Mouse (Mus musculus): ENCODE measurements around the gene Tceanc. TPM values are rescaled to one million over a fixed set of nuclear protein-coding genes. Genes with fewer than 3 reads are reported as not detected.

Tceanc gene
- polyA plus RNA-seq (2015; fragmentation: Nextera tagmentation; extraction: Ambion mirVana), result 7.6 and 9.1 TPM in 2 replicates

GRCm38 (mm10) chrX:166518345-166518744 is at the start of gene Tceanc:
TSS of gene Tceanc (minus strand) at chrX:166518567.
- no peaks in the 10 kb centered on the region for H3K27me3 ChIP-seq (ENCODE audit: control insufficient read depth, insufficient read depth, low read depth, low read length)
- no peak within 1 kb of the TSS for H3K9ac ChIP-seq (ENCODE audit: low read length)
- H3K9me3 ChIP-seq (ENCODE audit: control insufficient read depth, low read length), result no peaks in the 10 kb centered on the region
- no peaks in the 10 kb centered on the region for H3K4me1 ChIP-seq (replicated peaks; ENCODE audit: control insufficient read depth, insufficient read depth, low read length)
- peak; percentile 7; the same call in 1 of the 2 replicates for ATAC-seq (ENCODE audit: low read depth)
- WGBS, result 40% methylated on average over 16 of the region's 16 CpGs
- H3K4me3 ChIP-seq (ENCODE audit: low read length), result no peak within 1 kb of the TSS
- H3K27ac ChIP-seq (ENCODE audit: low read length), result no peak within 1 kb of the TSS
- no peak within 1 kb of the TSS for H3K4me2 ChIP-seq (ENCODE audit: low read depth, low read length)
- H3K36me3 ChIP-seq (ENCODE audit: control insufficient read depth, insufficient read depth, low read length), result no peaks in the 10 kb centered on the region

DNA sequence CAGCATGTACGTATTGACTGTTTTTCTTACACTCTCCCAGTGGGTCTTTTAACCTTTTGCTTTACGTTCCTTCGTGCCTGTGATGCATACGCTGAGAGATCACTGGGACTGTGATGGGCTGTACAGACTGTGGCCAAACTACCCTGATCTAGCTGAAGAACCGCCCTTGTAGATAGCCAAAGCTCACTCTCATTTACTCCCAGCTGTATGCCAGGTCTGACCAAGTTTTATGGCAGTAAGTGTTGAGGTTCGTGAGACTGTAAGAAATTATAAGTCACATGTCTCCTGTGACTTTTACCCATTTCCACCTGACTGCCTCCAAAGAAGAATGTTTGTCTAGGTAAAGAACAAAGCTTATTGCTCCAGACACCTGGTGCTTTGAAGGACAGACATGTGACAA is 47.6 kb upstream of the Tceanc start:
- no peak overlapping the region for H3K27ac ChIP-seq (ENCODE audit: low read length)
- no peaks in the 10 kb centered on the region for H3K36me3 ChIP-seq (ENCODE audit: control insufficient read depth, insufficient read depth, low read length)
- no peak overlapping the region for H3K4me2 ChIP-seq (ENCODE audit: low read depth, low read length)
- no peak overlapping the region for H3K4me3 ChIP-seq (ENCODE audit: low read length)
- no peaks in the 10 kb centered on the region for H3K27me3 ChIP-seq (ENCODE audit: control insufficient read depth, insufficient read depth, low read depth, low read length)
- WGBS, result 86% methylated on average over 6 of the region's 6 CpGs
- no peak overlapping the region for H3K9ac ChIP-seq (ENCODE audit: low read length)
- ATAC-seq (ENCODE audit: low read depth), result no peak
- no peaks in the 10 kb centered on the region for H3K9me3 ChIP-seq (ENCODE audit: control insufficient read depth, low read length)
- H3K4me1 ChIP-seq (replicated peaks; ENCODE audit: control insufficient read depth, insufficient read depth, low read length), result no peaks in the 10 kb centered on the region

GRCm38 (mm10) chrX:166565401-166565800 is 47.0 kb upstream of the Tceanc start:
- 65% methylated on average over 5 of the region's 5 CpGs for WGBS
- H3K27ac ChIP-seq (ENCODE audit: low read length), result no peak overlapping the region
- H3K9ac ChIP-seq (ENCODE audit: low read length), result no peak overlapping the region
- no peaks in the 10 kb centered on the region for H3K9me3 ChIP-seq (ENCODE audit: control insufficient read depth, low read length)
- no peaks in the 10 kb centered on the region for H3K4me1 ChIP-seq (replicated peaks; ENCODE audit: control insufficient read depth, insufficient read depth, low read length)
- H3K4me3 ChIP-seq (ENCODE audit: low read length), result no peak overlapping the region
- no peaks in the 10 kb centered on the region for H3K36me3 ChIP-seq (ENCODE audit: control insufficient read depth, insufficient read depth, low read length)
- ATAC-seq (ENCODE audit: low read depth), result no peak
- H3K4me2 ChIP-seq (ENCODE audit: low read depth, low read length), result no peak overlapping the region
- no peaks in the 10 kb centered on the region for H3K27me3 ChIP-seq (ENCODE audit: control insufficient read depth, insufficient read depth, low read depth, low read length)

- Histone ChIP-seq H3K36me3 (ENCODE audit: control insufficient read depth, insufficient read depth, low read length) (no peaks in the 10 kb centered on the region), H3K9ac (ENCODE audit: low read length) (no peak overlapping the region), H3K4me3 (ENCODE audit: low read length) (no peak overlapping the region), H3K4me1 (replicated peaks; ENCODE audit: control insufficient read depth, insufficient read depth, low read length) (no peaks in the 10 kb centered on the region), H3K9me3 (ENCODE audit: control insufficient read depth, low read length) (no peaks in the 10 kb centered on the region), H3K4me2 (ENCODE audit: low read depth, low read length) (no peak overlapping the region), H3K27ac (ENCODE audit: low read length) (no peak overlapping the region), H3K27me3 (ENCODE audit: control insufficient read depth, insufficient read depth, low read depth, low read length) (no peaks in the 10 kb centered on the region)
- ATAC-seq (ENCODE audit: low read depth), result no peak
- WGBS, result 62% methylated on average over 5 of the region's 5 CpGs
These were observed 46.5 kb upstream of the Tceanc start for GRCm38 (mm10) chrX:166564900-166565299.

DNA sequence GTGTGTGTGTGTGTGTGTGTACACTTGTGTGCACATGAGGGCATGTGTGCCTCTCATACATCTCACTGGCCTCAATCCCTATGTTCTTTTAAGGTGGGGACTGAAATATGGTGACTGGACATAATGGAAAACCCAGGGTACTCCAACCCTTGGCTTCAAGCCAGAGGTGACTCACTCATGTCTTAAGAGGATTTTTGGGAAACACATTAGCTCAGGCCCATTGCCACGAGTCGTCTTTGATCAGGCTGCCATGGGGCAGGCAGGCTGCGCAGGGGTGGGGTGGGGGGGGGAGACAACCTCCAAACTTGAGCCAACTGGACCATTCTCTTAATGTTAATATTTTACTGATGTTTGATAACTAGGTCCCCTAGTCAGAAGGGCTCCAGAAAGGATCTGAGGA is 41.0 kb upstream of the Tceanc start:
- WGBS, result 44% methylated on average over 3 of the region's 3 CpGs
- Histone ChIP-seq H3K9ac (ENCODE audit: low read length) (no peak overlapping the region), H3K4me3 (ENCODE audit: low read length) (no peak overlapping the region), H3K27me3 (ENCODE audit: control insufficient read depth, insufficient read depth, low read depth, low read length) (no peaks in the 10 kb centered on the region), H3K27ac (ENCODE audit: low read length) (no peak overlapping the region), H3K4me2 (ENCODE audit: low read depth, low read length) (no peak overlapping the region), H3K9me3 (ENCODE audit: control insufficient read depth, low read length) (no peaks in the 10 kb centered on the region), H3K4me1 (replicated peaks; ENCODE audit: control insufficient read depth, insufficient read depth, low read length) (no peaks in the 10 kb centered on the region), H3K36me3 (ENCODE audit: control insufficient read depth, insufficient read depth, low read length) (no peaks in the 10 kb centered on the region)
- ATAC-seq (ENCODE audit: low read depth), result peak; percentile 57; the same call in 1 of the 2 replicates

GRCm38 (mm10) chrX:166552355-166552754 is 34.0 kb upstream of the Tceanc start:
- WGBS, result 55% methylated on average over 7 of the region's 7 CpGs
- Histone ChIP-seq H3K4me3 (ENCODE audit: low read length) (no peak overlapping the region), H3K9me3 (ENCODE audit: control insufficient read depth, low read length) (no peaks in the 10 kb centered on the region), H3K27me3 (ENCODE audit: control insufficient read depth, insufficient read depth, low read depth, low read length) (no peaks in the 10 kb centered on the region), H3K36me3 (ENCODE audit: control insufficient read depth, insufficient read depth, low read length) (no peaks in the 10 kb centered on the region), H3K4me2 (ENCODE audit: low read depth, low read length) (no peak overlapping the region), H3K9ac (ENCODE audit: low read length) (no peak overlapping the region), H3K27ac (ENCODE audit: low read length) (no peak overlapping the region), H3K4me1 (replicated peaks; ENCODE audit: control insufficient read depth, insufficient read depth, low read length) (no peaks in the 10 kb centered on the region)
- ATAC-seq (ENCODE audit: low read depth), result no peak

DNA sequence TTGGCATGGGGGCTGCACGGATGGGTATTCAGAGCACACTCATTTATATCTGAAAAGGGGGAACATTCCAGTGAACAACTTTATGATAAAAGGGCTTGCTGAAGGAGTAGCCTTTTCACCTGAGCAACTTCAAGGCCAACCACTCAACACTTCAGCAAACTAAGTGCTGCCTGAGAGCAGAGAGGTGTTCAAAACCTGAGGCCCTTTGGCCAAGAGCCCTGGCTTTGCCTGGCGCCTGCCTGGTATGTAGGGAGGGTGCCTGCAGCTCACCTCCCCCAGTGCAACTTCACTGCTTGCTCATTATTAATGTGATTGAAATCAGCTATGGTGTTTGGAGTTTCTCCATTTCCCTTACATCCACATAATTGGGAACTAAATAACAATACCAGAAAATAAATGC is 28.1 kb upstream of the Tceanc start:
- H3K27ac ChIP-seq (ENCODE audit: low read length), result no peak overlapping the region; the same call in 1 of the 2 replicates
- 55% methylated on average over 2 of the region's 2 CpGs for WGBS
- peak; percentile 84 for ATAC-seq (ENCODE audit: low read depth)

DNA sequence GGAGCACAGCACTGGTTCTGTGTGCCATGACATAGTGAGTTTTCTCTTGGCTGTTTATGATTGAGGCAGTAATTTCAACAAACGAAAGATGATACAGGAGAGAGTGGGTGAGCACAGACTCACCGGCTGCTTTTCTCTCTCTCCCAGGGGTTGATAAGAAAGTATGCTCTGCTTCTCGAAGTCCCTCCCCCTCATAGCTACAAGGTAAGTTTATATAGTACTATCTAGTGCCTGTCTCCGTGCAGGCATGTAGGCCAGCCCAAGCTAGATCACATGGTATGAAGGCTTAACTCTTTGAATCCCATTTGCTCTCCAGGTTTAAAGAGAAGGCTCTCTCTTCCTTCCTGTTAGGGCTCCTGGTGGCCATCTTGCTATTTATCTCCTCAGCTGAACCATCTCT is 16.8 kb upstream of the Tceanc start:
- no peak overlapping the region for H3K4me3 ChIP-seq (ENCODE audit: low read length)
- H3K9ac ChIP-seq (ENCODE audit: low read length), result no peak overlapping the region
- H3K27me3 ChIP-seq (ENCODE audit: control insufficient read depth, insufficient read depth, low read depth, low read length), result no peaks in the 10 kb centered on the region
- H3K4me2 ChIP-seq (ENCODE audit: low read depth, low read length), result no peak overlapping the region
- ATAC-seq (ENCODE audit: low read depth), result no peak
- no peak overlapping the region for H3K27ac ChIP-seq (ENCODE audit: low read length)
- no peaks in the 10 kb centered on the region for H3K9me3 ChIP-seq (ENCODE audit: control insufficient read depth, low read length)
- WGBS, result 25% methylated on average over 4 of the region's 4 CpGs
- no peaks in the 10 kb centered on the region for H3K4me1 ChIP-seq (replicated peaks; ENCODE audit: control insufficient read depth, insufficient read depth, low read length)
- H3K36me3 ChIP-seq (ENCODE audit: control insufficient read depth, insufficient read depth, low read length), result no peaks in the 10 kb centered on the region

More for the DNA sequence above, 28.1 kb upstream of the Tceanc start:
- Histone ChIP-seq H3K4me2 (ENCODE audit: low read depth, low read length) (no peak overlapping the region), H3K4me1 (replicated peaks; ENCODE audit: control insufficient read depth, insufficient read depth, low read length) (no peaks in the 10 kb centered on the region), H3K36me3 (ENCODE audit: control insufficient read depth, insufficient read depth, low read length) (no peaks in the 10 kb centered on the region), H3K4me3 (ENCODE audit: low read length) (no peak overlapping the region), H3K27me3 (ENCODE audit: control insufficient read depth, insufficient read depth, low read depth, low read length) (no peaks in the 10 kb centered on the region), H3K9me3 (ENCODE audit: control insufficient read depth, low read length) (no peaks in the 10 kb centered on the region), H3K9ac (ENCODE audit: low read length) (no peak overlapping the region)

DNA sequence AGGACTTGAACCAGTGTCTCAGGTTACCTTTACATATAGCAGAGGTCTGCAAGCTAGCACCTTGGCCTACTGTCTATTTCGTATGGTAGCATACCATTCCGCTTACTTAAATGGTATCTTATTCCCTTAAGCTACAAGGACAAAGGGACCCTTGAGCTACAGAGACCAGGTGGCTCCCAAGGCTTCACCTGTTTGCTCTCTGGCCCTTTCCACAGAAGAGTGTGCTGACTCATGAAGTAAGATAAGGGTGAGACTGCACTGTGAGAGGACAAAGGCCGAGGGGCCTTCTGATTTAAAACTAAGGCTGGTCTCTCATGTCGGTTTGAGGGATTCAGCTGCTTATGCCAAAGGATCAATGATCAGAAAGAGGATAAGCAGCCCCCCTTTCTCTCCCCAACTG is 15.1 kb upstream of the Tceanc start:
- Histone ChIP-seq H3K4me2 (ENCODE audit: low read depth, low read length) (no peak overlapping the region), H3K9ac (ENCODE audit: low read length) (no peak overlapping the region), H3K27me3 (ENCODE audit: control insufficient read depth, insufficient read depth, low read depth, low read length) (no peaks in the 10 kb centered on the region), H3K27ac (ENCODE audit: low read length) (no peak overlapping the region), H3K4me3 (ENCODE audit: low read length) (no peak overlapping the region), H3K36me3 (ENCODE audit: control insufficient read depth, insufficient read depth, low read length) (no peaks in the 10 kb centered on the region), H3K4me1 (replicated peaks; ENCODE audit: control insufficient read depth, insufficient read depth, low read length) (no peaks in the 10 kb centered on the region), H3K9me3 (ENCODE audit: control insufficient read depth, low read length) (no peaks in the 10 kb centered on the region)
- no peak for ATAC-seq (ENCODE audit: low read depth)
- WGBS, result 58% methylated on average over 4 of the region's 4 CpGs

- no peak overlapping the region for H3K4me3 ChIP-seq (ENCODE audit: low read length)
- no peak overlapping the region for H3K27ac ChIP-seq (ENCODE audit: low read length)
- H3K9me3 ChIP-seq (ENCODE audit: control insufficient read depth, low read length), result no peaks in the 10 kb centered on the region
- H3K36me3 ChIP-seq (ENCODE audit: control insufficient read depth, insufficient read depth, low read length), result no peaks in the 10 kb centered on the region
- no peaks in the 10 kb centered on the region for H3K4me1 ChIP-seq (replicated peaks; ENCODE audit: control insufficient read depth, insufficient read depth, low read length)
- no peak overlapping the region for H3K9ac ChIP-seq (ENCODE audit: low read length)
- no peak for ATAC-seq (ENCODE audit: low read depth)
- whole genome bisulfite sequencing, result 40% methylated on average over 6 of the region's 6 CpGs
- H3K4me2 ChIP-seq (ENCODE audit: low read depth, low read length), result no peak overlapping the region
- H3K27me3 ChIP-seq (ENCODE audit: control insufficient read depth, insufficient read depth, low read depth, low read length), result no peaks in the 10 kb centered on the region
These were observed 13.3 kb upstream of the Tceanc start for GRCm38 (mm10) chrX:166531671-166532070.

Measured in lung, embryonic 16.5 days (tissue).